Mouse (Mus musculus): ENCODE results near the gene Zfp27.

Zfp27 gene

GRCm38 (mm10) chr7:29905966-29906681 is at the start of gene Zfp27:
Gene Zfp27, minus strand, starts transcription at chr7:29906572.
- peak; percentile 96 for DNase-seq (ENCODE audit: low read depth, low spot score)

GRCm38 (mm10) chr7:29954731-29955130 is 48.4 kb upstream of the Zfp27 start:
- DNase-seq (ENCODE audit: low read depth, low spot score), result peak; percentile 83

GRCm38 (mm10) chr7:29953513-29954401 is 47.4 kb upstream of the Zfp27 start, which contains the start of gene Zfp74:
Gene Zfp74, minus strand, starts transcription at chr7:29954089.
- peak; percentile 90 for DNase-seq (ENCODE audit: low read depth, low spot score)

- DNase-seq (ENCODE audit: low read depth, low spot score), result no peak
Measured at GRCm38 (mm10) chr7:29953086-29953485, 46.7 kb upstream of the Zfp27 start.

GRCm38 (mm10) chr7:29944201-29944600 is 37.8 kb upstream of the Zfp27 start:
- peak; percentile 93 for DNase-seq (ENCODE audit: low read depth, low spot score)

- peak; percentile 83 for DNase-seq (ENCODE audit: low read depth, low spot score)
Measured at GRCm38 (mm10) chr7:29943720-29944119, 37.3 kb upstream of the Zfp27 start.

- peak; percentile 87 for DNase-seq (ENCODE audit: low read depth, low spot score)
Measured at GRCm38 (mm10) chr7:29942740-29943139, 36.4 kb upstream of the Zfp27 start.

- no peak for DNase-seq (ENCODE audit: low read depth, low spot score)
Measured at GRCm38 (mm10) chr7:29941027-29941426, 34.7 kb upstream of the Zfp27 start.

- no peak for DNase-seq (ENCODE audit: low read depth, low spot score)
Measured at GRCm38 (mm10) chr7:29938856-29939255, 32.5 kb upstream of the Zfp27 start.

GRCm38 (mm10) chr7:29922780-29923179 is 16.4 kb upstream of the Zfp27 start:
- no peak for DNase-seq (ENCODE audit: low read depth, low spot score)

- no peak for DNase-seq (ENCODE audit: low read depth, low spot score)
Measured at GRCm38 (mm10) chr7:29921439-29922093, 15.2 kb upstream of the Zfp27 start.

- no peak for DNase-seq (ENCODE audit: low read depth, low spot score)
Measured at GRCm38 (mm10) chr7:29918062-29918453, 11.7 kb upstream of the Zfp27 start.

- DNase-seq (ENCODE audit: low read depth, low spot score), result no peak
Measured at GRCm38 (mm10) chr7:29917371-29918061, 11.1 kb upstream of the Zfp27 start.

GRCm38 (mm10) chr7:29912172-29912571 is 5.8 kb upstream of the Zfp27 start:
- DNase-seq (ENCODE audit: low read depth, low spot score), result peak; percentile 22

- peak; percentile 65 for DNase-seq (ENCODE audit: low read depth, low spot score)
Measured at GRCm38 (mm10) chr7:29910252-29910651, 3.9 kb upstream of the Zfp27 start.

GRCm38 (mm10) chr7:29908130-29908950 is 2.0 kb upstream of the Zfp27 start, which contains the start of gene Zfp383:
Gene Zfp383, plus strand, starts transcription at chr7:29908223.
- peak; percentile 90 for DNase-seq (ENCODE audit: low read depth, low spot score)

GRCm38 (mm10) chr7:29907206-29907605 is 834 bp upstream of the Zfp27 start:
- DNase-seq (ENCODE audit: low read depth, low spot score), result no peak

GRCm38 (mm10) chr7:29906682-29907058 is 298 bp upstream of the Zfp27 start:
- DNase-seq (ENCODE audit: low read depth, low spot score), result no peak

GRCm38 (mm10) chr7:29904101-29904500 is 2.3 kb downstream of the Zfp27 start:
- DNase-seq (ENCODE audit: low read depth, low spot score), result peak; percentile 25

GRCm38 (mm10) chr7:29898351-29898750 is 8.0 kb downstream of the Zfp27 start:
- DNase-seq (ENCODE audit: low read depth, low spot score), result peak; percentile 56

- DNase-seq (ENCODE audit: low read depth, low spot score), result no peak
Measured at GRCm38 (mm10) chr7:29892756-29893155, 13.6 kb downstream of the Zfp27 start.

Data from ES-CJ7 (cell line).